Mouse (Mus musculus): ENCODE data around the gene Pcf11. TPM values are rescaled to one million over a fixed set of nuclear protein-coding genes. Genes with fewer than 3 reads are reported as not detected.

Pcf11 gene
- total RNA-seq (2021), result 10 to 100 TPM; 46.2 to 60.4 TPM
- long read RNA-seq, experiment 1, full-length matches to known transcripts, result 9 of 13 reads
- long read RNA-seq, experiment 1, partial matches to known transcripts, result 3 of 13 reads
- long read RNA-seq, experiment 1, other reads (novel, unspliced or antisense), result 1 of 13 reads
- long read RNA-seq, experiment 2, partial matches to known transcripts, result 2 of 7 reads
- long read RNA-seq, experiment 2, other reads (novel, unspliced or antisense), result 1 of 7 reads

- peak; percentile 96 to 97 for DNase-seq (ENCODE audit: low spot score in 2 of 2)
Observed at GRCm38 (mm10) chr7:92669507-92670471, at the start of gene Pcf11. Pcf11 (minus strand) TSS chr7:92669934.

- no peak for DNase-seq (ENCODE audit: low spot score in 2 of 2)
Observed at GRCm38 (mm10) chr7:92715055-92715454, 45.3 kb upstream of the Pcf11 start.

GRCm38 (mm10) chr7:92711593-92711992 is 41.9 kb upstream of the Pcf11 start:
- no peak for DNase-seq (ENCODE audit: low spot score in 2 of 2)

GRCm38 (mm10) chr7:92709573-92709972 is 39.8 kb upstream of the Pcf11 start:
- DNase-seq (ENCODE audit: low spot score in 2 of 2), result no peak

GRCm38 (mm10) chr7:92706711-92707110 is 37.0 kb upstream of the Pcf11 start:
- no peak for DNase-seq (ENCODE audit: low spot score in 2 of 2)

- no peak for DNase-seq (ENCODE audit: low spot score in 2 of 2)
Observed at GRCm38 (mm10) chr7:92705534-92705933, 35.8 kb upstream of the Pcf11 start.

- no peak for DNase-seq (ENCODE audit: low spot score in 2 of 2)
Observed at GRCm38 (mm10) chr7:92703661-92704060, 33.9 kb upstream of the Pcf11 start.

- DNase-seq (ENCODE audit: low spot score in 2 of 2), result peak in 1 of 2 experiments; percentile 19
Observed at GRCm38 (mm10) chr7:92698770-92699169, 29.0 kb upstream of the Pcf11 start.

- no peak for DNase-seq (ENCODE audit: low spot score in 2 of 2)
Observed at GRCm38 (mm10) chr7:92696395-92696794, 26.7 kb upstream of the Pcf11 start.

- DNase-seq (ENCODE audit: low spot score in 2 of 2), result no peak
Observed at GRCm38 (mm10) chr7:92689101-92689500, 19.4 kb upstream of the Pcf11 start.

GRCm38 (mm10) chr7:92688299-92688669 is 18.6 kb upstream of the Pcf11 start:
- DNase-seq (ENCODE audit: low spot score in 2 of 2), result no peak

GRCm38 (mm10) chr7:92687556-92688298 is 18.0 kb upstream of the Pcf11 start:
- no peak for DNase-seq (ENCODE audit: low spot score in 2 of 2)

- no peak for DNase-seq (ENCODE audit: low spot score in 2 of 2)
Observed at GRCm38 (mm10) chr7:92677346-92677745, 7.6 kb upstream of the Pcf11 start.

GRCm38 (mm10) chr7:92675131-92675530 is 5.4 kb upstream of the Pcf11 start:
- DNase-seq (ENCODE audit: low spot score in 2 of 2), result no peak

- DNase-seq (ENCODE audit: low spot score in 2 of 2), result peak; percentile 54 to 56
Observed at GRCm38 (mm10) chr7:92668791-92669506, 785 bp downstream of the Pcf11 start.

GRCm38 (mm10) chr7:92666274-92666820 is 3.4 kb downstream of the Pcf11 start:
- no peak for DNase-seq (ENCODE audit: low spot score in 2 of 2)

GRCm38 (mm10) chr7:92658050-92658449 is 11.7 kb downstream of the Pcf11 start:
- no peak for DNase-seq (ENCODE audit: low spot score in 2 of 2)

GRCm38 (mm10) chr7:92656386-92656785 is 13.3 kb downstream of the Pcf11 start:
- no peak for DNase-seq (ENCODE audit: low spot score in 2 of 2)

- no peak for DNase-seq (ENCODE audit: low spot score in 2 of 2)
Observed at GRCm38 (mm10) chr7:92653329-92653728, 16.4 kb downstream of the Pcf11 start.

- no peak for DNase-seq (ENCODE audit: low spot score in 2 of 2)
Observed at GRCm38 (mm10) chr7:92647790-92648189, 21.9 kb downstream of the Pcf11 start.

GRCm38 (mm10) chr7:92642358-92642757 is 27.4 kb downstream of the Pcf11 start:
- no peak for DNase-seq (ENCODE audit: low spot score in 2 of 2)

Measured in adrenal gland, adult 18-20 months (tissue).